Mouse (Mus musculus) embryonic facial prominence, embryonic 13.5 days (tissue): ENCODE measurements at regions not wholly inside any gene's neighbourhood (a gene's known extent, or its start where the extent isn't known, plus 50 kb on each side); places are given as distances from the start of the nearest gene placed in this dataset.

Source experiments
- ATAC-seq: fragments of 200-750 bp; cut with Nextera tagmentation; 2 replicates; pipeline ENCODE4 v1.8.0; 2017; ENCODE audit warnings: low read depth; ENCODE audit not compliant: insufficient number of reproducible peaks, insufficient read depth, low FRiP score, low TSS enrichment
- H3K27ac ChIP-seq: fragments of 300-500 bp; sonication (generic); 2 replicates; pipeline ENCODE4 v1.5.1; 2015; ENCODE audit warnings: moderate library complexity, mild to moderate bottlenecking, inconsistent platforms
- H3K27me3 ChIP-seq: fragments of 300-500 bp; sonication (generic); 2 replicates; pipeline ENCODE4 v1.6.1; 2015; ENCODE audit warnings: mild to moderate bottlenecking, inconsistent platforms
- H3K36me3 ChIP-seq: fragments of 300-500 bp; sonication (generic); 2 replicates; pipeline ENCODE4 v1.6.1; 2015; ENCODE audit warnings: mild to moderate bottlenecking, inconsistent platforms
- H3K4me1 ChIP-seq: fragments of 300-500 bp; sonication (generic); 2 replicates; pipeline ENCODE4 v1.6.1; 2015; ENCODE audit warnings: inconsistent platforms
- H3K4me2 ChIP-seq: fragments of 300-500 bp; sonication (generic); 2 replicates; pipeline ENCODE4 v1.6.1; 2015; ENCODE audit warnings: moderate library complexity, mild to moderate bottlenecking, inconsistent platforms
- H3K4me3 ChIP-seq: fragments of 300-500 bp; sonication (generic); 2 replicates; pipeline ENCODE4 v1.5.1; 2015; ENCODE audit warnings: mild to moderate bottlenecking, inconsistent platforms
- H3K9ac ChIP-seq: fragments of 300-500 bp; sonication (generic); 2 replicates; pipeline ENCODE4 v1.6.1; 2015; ENCODE audit warnings: mild to moderate bottlenecking, inconsistent platforms
- H3K9me3 ChIP-seq: fragments of 300-500 bp; sonication (generic); 2 replicates; pipeline ENCODE4 v1.6.1; 2016; ENCODE audit warnings: inconsistent platforms
- WGBS: fragments of 180-500 bp; shearing (Covaris S2); methylation state at CpG from one replicate; pipeline ENCODE4 v1.1.7; 2015; ENCODE audit warnings: mixed read lengths; 5-methylcytosine and 5-hydroxymethylcytosine counted together

GRCm38 (mm10) chr1:183756716-183757115 lies 256.4 kb upstream of the Dusp10 start:
- Histone ChIP-seq H3K9me3 (no peaks in the 10 kb centered on the region), H3K4me2 (no peak overlapping the region), H3K4me1 (no peaks in the 10 kb centered on the region), H3K9ac (no peak overlapping the region), H3K27me3 (no peaks in the 10 kb centered on the region), H3K36me3 (no peaks in the 10 kb centered on the region), H3K27ac (no peak overlapping the region), H3K4me3 (no peak overlapping the region)
- ATAC-seq: no peak
- 85% methylated on average over 8 of the region's 8 CpGs for WGBS

DNA sequence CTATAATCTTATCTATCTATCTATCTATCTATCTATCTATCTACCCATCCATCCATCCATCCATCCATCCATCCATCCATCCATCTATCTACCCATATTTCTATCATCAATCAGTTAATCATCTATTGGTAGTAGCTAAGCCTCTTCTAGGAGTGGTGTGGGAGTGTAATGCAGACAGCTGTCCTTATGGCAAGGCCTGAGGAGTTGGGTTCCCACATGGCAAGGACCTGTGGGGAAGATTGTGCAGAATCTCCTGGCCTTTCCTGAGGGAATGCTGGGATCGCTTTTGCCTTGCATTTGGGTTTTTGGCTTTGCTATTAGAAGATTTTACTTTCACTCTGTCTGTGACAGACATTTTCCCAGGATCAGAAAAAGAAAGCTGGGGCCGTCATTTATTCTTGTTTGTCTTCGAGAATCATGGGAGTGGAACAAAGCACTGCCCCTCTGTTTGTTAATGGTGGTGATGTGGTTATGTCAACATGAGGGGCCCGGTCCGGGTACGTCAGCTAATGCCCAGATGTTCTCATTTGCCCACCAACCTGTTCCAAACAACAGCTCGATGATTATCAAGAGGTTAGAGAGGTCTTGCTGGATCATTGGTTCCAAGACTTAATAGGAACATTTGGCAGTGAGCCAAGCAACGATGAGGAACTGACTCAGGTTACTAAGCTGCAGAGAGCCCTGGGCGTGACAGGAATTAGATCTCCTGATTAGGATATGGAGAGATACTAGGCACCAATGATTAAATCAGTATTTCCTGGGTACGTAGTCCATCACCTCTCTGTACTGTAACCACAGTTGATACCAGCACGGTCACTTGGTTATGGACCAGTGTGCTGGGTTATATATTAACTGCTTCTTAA lies 249.0 kb upstream of the Dusp10 start:
- H3K4me3 ChIP-seq: no peak overlapping the region
- H3K27me3 ChIP-seq: no peaks in the 10 kb centered on the region
- H3K4me1 ChIP-seq: peaks cover 4% of the 10 kb centered on the region; the same call in 1 of the 2 replicates
- no peak overlapping the region for H3K4me2 ChIP-seq
- 55% methylated on average over 11 of the region's 11 CpGs for WGBS
- ATAC-seq: no peak
- no peaks in the 10 kb centered on the region for H3K36me3 ChIP-seq
- no peaks in the 10 kb centered on the region for H3K9me3 ChIP-seq
- H3K27ac ChIP-seq: no peak overlapping the region
- no peak overlapping the region for H3K9ac ChIP-seq

GRCm38 (mm10) chr1:183772844-183773243 lies 240.3 kb upstream of the Dusp10 start:
- Histone ChIP-seq H3K27me3 (no peaks in the 10 kb centered on the region), H3K4me1 (no peaks in the 10 kb centered on the region), H3K4me3 (no peak overlapping the region), H3K36me3 (no peaks in the 10 kb centered on the region), H3K9me3 (no peaks in the 10 kb centered on the region), H3K27ac (no peak overlapping the region), H3K9ac (no peak overlapping the region), H3K4me2 (no peak overlapping the region)
- no peak for ATAC-seq
- 90% methylated on average over 6 of the region's 6 CpGs for WGBS

DNA sequence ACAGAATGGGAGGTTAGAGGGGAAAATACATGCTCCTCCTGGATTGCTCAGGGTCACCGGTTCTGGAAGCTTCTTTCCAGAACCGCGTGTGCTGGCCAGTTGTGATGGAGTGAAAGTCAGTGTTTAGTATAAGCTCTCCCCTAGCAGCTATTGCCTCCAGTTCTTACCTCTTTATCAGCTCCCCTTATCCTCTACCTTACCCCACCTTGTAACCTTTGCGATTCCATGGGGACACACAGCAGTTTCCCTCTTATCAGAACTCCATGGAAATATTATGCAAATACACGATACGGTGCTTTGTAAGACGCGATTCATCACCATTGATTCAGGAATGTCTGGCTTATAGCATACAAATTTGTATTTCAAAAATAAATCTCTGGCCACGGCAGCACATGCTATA lies 232.9 kb upstream of the Dusp10 start:
- no peak for ATAC-seq
- no peaks in the 10 kb centered on the region for H3K9me3 ChIP-seq
- no peak overlapping the region for H3K9ac ChIP-seq
- H3K27ac ChIP-seq: no peak overlapping the region
- H3K4me1 ChIP-seq: peaks cover 17% of the 10 kb centered on the region
- WGBS: 93% methylated on average over 9 of the region's 9 CpGs
- H3K36me3 ChIP-seq: no peaks in the 10 kb centered on the region
- H3K4me2 ChIP-seq: no peak overlapping the region
- H3K4me3 ChIP-seq: no peak overlapping the region
- no peaks in the 10 kb centered on the region for H3K27me3 ChIP-seq

GRCm38 (mm10) chr1:183780779-183781178 lies 232.3 kb upstream of the Dusp10 start:
- no peaks in the 10 kb centered on the region for H3K36me3 ChIP-seq
- H3K9ac ChIP-seq: no peak overlapping the region
- ATAC-seq: no peak
- peaks cover 17% of the 10 kb centered on the region for H3K4me1 ChIP-seq
- 33% methylated on average over 4 of the region's 4 CpGs for WGBS
- H3K27ac ChIP-seq: no peak overlapping the region
- H3K27me3 ChIP-seq: no peaks in the 10 kb centered on the region
- no peak overlapping the region for H3K4me3 ChIP-seq
- no peaks in the 10 kb centered on the region for H3K9me3 ChIP-seq
- H3K4me2 ChIP-seq: no peak overlapping the region

DNA sequence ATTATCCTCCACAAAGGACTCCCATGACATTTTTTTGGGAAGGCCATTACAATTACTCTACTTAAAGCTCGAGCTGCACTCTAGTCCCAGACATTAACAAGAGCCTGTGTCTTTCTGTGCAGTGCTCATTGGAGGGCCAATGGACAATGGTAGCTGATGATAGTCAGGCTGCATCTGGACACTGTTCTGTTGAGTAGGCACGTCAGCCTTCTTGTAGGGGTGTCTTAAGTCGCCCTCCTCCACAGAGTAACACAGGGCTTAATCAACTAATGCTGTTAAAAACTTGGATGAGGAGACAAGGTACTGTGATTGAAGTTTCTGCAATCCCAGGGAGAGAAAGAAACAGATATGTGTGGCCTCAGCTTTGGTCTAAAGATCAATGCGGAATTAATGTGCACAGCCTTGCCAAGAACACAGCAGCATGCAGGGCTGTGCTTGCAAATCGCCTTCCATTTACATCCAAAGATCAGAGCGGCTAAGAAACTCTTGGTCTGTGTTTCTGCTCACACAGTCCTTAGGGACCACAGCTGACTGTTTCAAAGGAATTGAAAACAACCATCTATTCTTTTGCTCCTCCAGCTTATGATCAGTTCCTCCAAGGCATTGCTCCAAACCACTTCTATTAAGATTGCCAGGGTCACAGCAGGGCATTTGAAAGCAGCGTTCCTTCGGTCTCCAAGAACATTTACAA lies 229.5 kb upstream of the Dusp10 start:
- Histone ChIP-seq H3K27ac (peak overlapping the region; percentile 35; the same call in 1 of the 2 replicates), H3K27me3 (no peaks in the 10 kb centered on the region), H3K9ac (no peak overlapping the region), H3K36me3 (no peaks in the 10 kb centered on the region), H3K9me3 (no peaks in the 10 kb centered on the region), H3K4me1 (peaks cover 17% of the 10 kb centered on the region), H3K4me2 (no peak overlapping the region), H3K4me3 (no peak overlapping the region)
- no peak for ATAC-seq
- 38% methylated on average over 8 of the region's 8 CpGs for WGBS

DNA sequence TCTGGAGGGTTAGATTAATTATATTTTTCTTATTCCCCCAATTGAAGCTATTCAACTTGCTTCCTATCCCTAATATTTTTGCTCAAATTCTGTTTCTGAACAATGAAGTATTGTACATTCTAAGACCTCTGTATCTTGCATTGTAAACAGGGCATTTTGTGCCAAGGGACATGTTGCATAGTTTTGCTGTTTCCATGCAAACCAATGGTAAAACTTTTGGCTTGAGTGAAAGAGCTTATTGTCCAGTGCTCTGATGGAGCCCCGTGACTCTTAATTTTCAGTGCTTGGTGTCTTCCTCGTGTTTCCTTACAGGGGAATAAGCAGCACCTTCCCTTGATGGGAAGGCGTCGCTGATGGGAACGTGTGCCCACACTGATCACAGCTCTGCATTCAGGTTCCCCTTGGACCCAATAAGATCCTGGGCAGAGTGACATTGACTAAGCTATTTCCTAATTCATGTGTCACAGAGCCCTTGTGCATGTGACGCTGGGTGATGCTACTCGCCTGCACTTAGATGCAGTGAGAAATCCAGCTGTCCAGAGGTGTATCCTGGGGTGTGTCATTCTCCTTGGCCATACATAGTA lies 220.8 kb upstream of the Dusp10 start:
- ATAC-seq: no peak
- WGBS: 84% methylated on average over 7 of the region's 7 CpGs
- Histone ChIP-seq H3K27me3 (no peaks in the 10 kb centered on the region), H3K27ac (no peak overlapping the region), H3K9ac (no peak overlapping the region), H3K4me1 (no peaks in the 10 kb centered on the region), H3K9me3 (no peaks in the 10 kb centered on the region), H3K36me3 (no peaks in the 10 kb centered on the region), H3K4me2 (no peak overlapping the region), H3K4me3 (no peak overlapping the region)

DNA sequence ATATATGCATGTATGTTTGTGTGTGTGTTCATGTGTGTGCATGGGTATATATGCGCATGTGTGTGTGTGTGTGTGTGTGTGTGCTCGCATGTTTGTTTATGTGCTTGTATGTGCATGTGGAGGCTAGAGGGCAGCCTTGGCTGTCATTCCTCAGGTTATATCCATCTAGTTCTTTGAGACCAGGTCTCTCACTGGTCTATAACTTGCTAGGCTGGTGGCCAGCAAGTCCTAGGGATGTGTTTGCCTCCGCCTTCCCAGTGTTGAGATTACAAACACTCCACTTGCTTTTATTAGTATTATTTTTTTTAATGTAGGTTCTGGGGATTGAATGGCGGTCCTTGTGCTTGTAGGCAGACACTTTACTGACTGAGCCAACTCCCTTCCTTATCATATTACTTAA lies 219.8 kb upstream of the Dusp10 start:
- no peak overlapping the region for H3K27ac ChIP-seq
- no peak for ATAC-seq

GRCm38 (mm10) chr1:183793913-183794445 lies 219.1 kb upstream of the Dusp10 start:
- H3K9ac ChIP-seq: no peak overlapping the region
- no peaks in the 10 kb centered on the region for H3K36me3 ChIP-seq
- no peak overlapping the region; the same call in 1 of the 2 replicates for H3K27ac ChIP-seq
- H3K4me1 ChIP-seq: peaks cover 6% of the 10 kb centered on the region; the same call in 1 of the 2 replicates
- H3K4me2 ChIP-seq: no peak overlapping the region
- ATAC-seq: no peak
- no peaks in the 10 kb centered on the region for H3K27me3 ChIP-seq
- H3K4me3 ChIP-seq: no peak overlapping the region
- 46% methylated on average over 8 of the region's 8 CpGs for WGBS
- no peaks in the 10 kb centered on the region for H3K9me3 ChIP-seq

More for the DNA sequence above, 219.8 kb upstream of the Dusp10 start:
- Histone ChIP-seq H3K36me3 (no peaks in the 10 kb centered on the region), H3K4me3 (no peak overlapping the region), H3K4me1 (no peaks in the 10 kb centered on the region), H3K27me3 (no peaks in the 10 kb centered on the region), H3K4me2 (no peak overlapping the region), H3K9me3 (no peaks in the 10 kb centered on the region), H3K9ac (no peak overlapping the region)
- 92% methylated on average over 4 of the region's 4 CpGs for WGBS

DNA sequence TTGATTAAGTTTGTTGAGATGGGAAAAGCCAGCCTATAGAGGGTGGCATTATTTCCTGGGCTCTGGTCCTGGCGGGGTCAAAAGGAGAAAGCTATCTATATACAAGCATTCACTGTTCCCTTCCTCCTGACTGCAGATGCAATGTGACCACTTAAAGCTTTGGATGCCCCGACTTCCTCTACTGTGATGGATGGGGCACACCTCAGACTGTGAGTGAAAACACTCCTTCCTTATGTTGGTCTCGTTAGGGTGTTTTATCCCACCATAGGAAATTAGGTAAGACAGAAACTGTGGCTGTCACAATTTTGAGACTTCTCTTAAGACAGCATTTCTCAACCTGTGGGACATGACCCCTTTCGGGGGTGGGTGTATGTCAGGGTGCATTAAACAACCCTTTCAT lies 210.8 kb upstream of the Dusp10 start:
- H3K9ac ChIP-seq: no peak overlapping the region
- no peaks in the 10 kb centered on the region for H3K9me3 ChIP-seq
- H3K4me2 ChIP-seq: no peak overlapping the region
- H3K36me3 ChIP-seq: no peaks in the 10 kb centered on the region
- no peak overlapping the region for H3K27ac ChIP-seq
- H3K4me1 ChIP-seq: peaks cover 10% of the 10 kb centered on the region; the same call in 1 of the 2 replicates
- no peak overlapping the region for H3K4me3 ChIP-seq
- WGBS: 76% methylated on average over 4 of the region's 4 CpGs
- no peak for ATAC-seq
- no peaks in the 10 kb centered on the region for H3K27me3 ChIP-seq

DNA sequence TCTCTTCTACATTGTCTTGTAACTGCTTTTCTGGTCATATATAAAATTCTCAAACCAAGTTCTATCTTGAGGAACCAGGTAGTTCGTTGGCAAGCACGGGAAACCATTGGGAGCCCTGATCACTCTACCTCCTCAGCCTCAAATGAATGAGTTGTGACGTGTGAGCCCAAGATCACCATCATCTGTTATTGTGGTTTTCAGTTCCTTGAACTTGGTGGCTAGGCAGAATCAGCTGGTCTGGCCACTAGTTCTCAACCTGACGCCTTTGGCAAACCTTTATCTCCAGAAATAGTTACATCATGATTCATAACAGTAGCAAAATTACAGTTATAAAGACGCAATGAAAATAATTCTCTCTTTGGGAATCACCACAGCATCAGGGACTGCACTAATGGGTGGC lies 209.7 kb upstream of the Dusp10 start:
- Histone ChIP-seq H3K4me1 (peaks cover 10% of the 10 kb centered on the region; the same call in 1 of the 2 replicates), H3K27ac (no peak overlapping the region), H3K27me3 (no peaks in the 10 kb centered on the region), H3K9me3 (no peaks in the 10 kb centered on the region), H3K4me2 (no peak overlapping the region), H3K36me3 (no peaks in the 10 kb centered on the region), H3K4me3 (no peak overlapping the region), H3K9ac (no peak overlapping the region)
- WGBS: 83% methylated on average over 5 of the region's 5 CpGs
- ATAC-seq: no peak
